Mouse (Mus musculus) stomach, postnatal 0 days (tissue): ENCODE data around the gene Bsn.

Experiments
- CTCF ChIP-seq: IDR thresholded peaks from 2 replicates; pipeline ENCODE4 v1.5.1; 2016; ENCODE audit warnings: antibody characterized with exemption, low read depth, mild to moderate bottlenecking, moderate library complexity
- EP300 ChIP-seq: optimal IDR thresholded peaks from 2 replicates; pipeline ENCODE3; 2016; ENCODE audit warnings: antibody characterized with exemption

GRCm38 (mm10) chr9:108121170-108121969 lies 68.8 kb downstream of the Bsn start:
- TF ChIP-seq CTCF (no peak), EP300 (no peak)
